Mouse (Mus musculus): ENCODE data around the gene Gm14214. TPM values are rescaled to one million over a fixed set of nuclear protein-coding genes. Genes with fewer than 3 reads are reported as not detected.

Gm14214 gene
- total and polyA plus RNA-seq, 3 experiments, result not detected

DNA sequence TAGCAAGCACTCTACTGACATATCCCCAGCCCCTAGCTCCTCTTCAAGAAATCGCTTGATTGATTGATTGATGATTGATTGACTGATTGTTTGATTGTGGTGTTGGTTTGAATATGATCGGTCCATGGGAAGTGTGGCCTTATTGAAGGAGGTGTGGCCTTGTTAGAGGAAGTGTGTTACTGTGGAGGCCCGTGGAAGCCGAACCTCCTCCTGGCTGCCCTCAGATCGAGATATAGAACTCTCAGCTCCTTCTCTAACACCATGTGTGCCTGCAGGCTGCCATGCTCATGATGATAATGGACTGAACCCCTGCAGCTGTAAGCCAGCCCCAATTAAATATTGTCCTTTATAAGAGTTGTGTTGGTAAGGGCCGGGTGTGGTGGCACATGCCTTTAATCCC, 2.8 kb downstream of the Gm14214 start:
- Histone ChIP-seq H3K36me3 (replicated peaks) (no peaks in the 10 kb centered on the region), H3K9me3 (replicated peaks) (no peaks in the 10 kb centered on the region), H3K4me1 (ENCODE audit: insufficient read depth, low read depth, low read length) (peaks cover 30% of the 10 kb centered on the region), H3K4me3 (ENCODE audit: low read depth, low read length) (no peak overlapping the region), H3K27me3 (ENCODE audit: insufficient read depth, low read length) (peaks cover 10% of the 10 kb centered on the region; the same call in 1 of the 2 replicates)
- TF ChIP-seq CTCF (IDR thresholded peaks at IDR 0.05; ENCODE audit: low read depth, low read length) (no peak), GATA1 (IDR thresholded peaks at IDR 0.05; ENCODE audit: borderline replicate concordance, low read length) (no peak), POLR2AphosphoS5 (IDR thresholded peaks at IDR 0.05; ENCODE audit: insufficient replicate concordance, low read depth, low read length) (no peak), TAL1 (conservative IDR thresholded peaks at IDR 0.05; ENCODE audit: low read depth, low read length) (no peak), GATA2 (IDR thresholded peaks at IDR 0.05; ENCODE audit: borderline replicate concordance, low read depth, low read length) (no peak)
- no peak for ATAC-seq (ENCODE audit: extremely low read depth, insufficient number of reproducible peaks, low FRiP score, poor library complexity, severe bottlenecking)
- DNase-seq (ENCODE audit: low spot score), result no peak

DNA sequence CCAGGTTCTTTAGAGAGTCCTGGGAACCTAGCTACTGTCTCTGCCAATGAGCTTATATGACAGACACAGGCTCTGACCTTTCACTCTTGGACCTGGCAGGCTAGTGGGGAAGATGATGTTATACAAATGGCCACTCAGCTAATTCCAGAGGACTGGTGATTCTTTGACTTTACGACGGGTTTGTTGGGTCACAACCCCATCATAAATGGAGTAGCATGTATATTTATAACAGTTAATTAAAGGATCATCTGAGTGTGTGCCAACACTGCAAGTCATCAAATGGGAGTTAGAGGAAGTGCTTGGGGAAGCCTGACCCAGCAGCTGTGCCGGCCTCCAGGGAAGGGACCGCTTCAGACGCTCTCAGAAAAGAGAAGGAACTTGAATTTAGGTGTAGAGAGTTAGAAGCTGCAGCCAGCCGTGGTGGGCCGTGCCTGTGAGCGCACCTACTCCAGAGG, 4.2 kb downstream of the Gm14214 start:
- ATAC-seq (ENCODE audit: extremely low read depth, insufficient number of reproducible peaks, low FRiP score, poor library complexity, severe bottlenecking), result no peak
- Histone ChIP-seq H3K27me3 (ENCODE audit: insufficient read depth, low read length) (peaks cover 20% of the 10 kb centered on the region; the same call in 1 of the 2 replicates), H3K4me3 (ENCODE audit: low read depth, low read length) (no peak overlapping the region), H3K4me1 (ENCODE audit: insufficient read depth, low read depth, low read length) (peaks cover 30% of the 10 kb centered on the region), H3K9me3 (replicated peaks) (no peaks in the 10 kb centered on the region), H3K36me3 (replicated peaks) (no peaks in the 10 kb centered on the region)
- DNase-seq (ENCODE audit: low spot score), result no peak
- no peak for TF ChIP-seq POLR2AphosphoS5 (IDR thresholded peaks at IDR 0.05; ENCODE audit: insufficient replicate concordance, low read depth, low read length)
- TF ChIP-seq CTCF (IDR thresholded peaks at IDR 0.05; ENCODE audit: low read depth, low read length), result no peak
- no peak for TF ChIP-seq TAL1 (conservative IDR thresholded peaks at IDR 0.05; ENCODE audit: low read depth, low read length)
- TF ChIP-seq GATA1 (IDR thresholded peaks at IDR 0.05; ENCODE audit: borderline replicate concordance, low read length), result no peak
- no peak for TF ChIP-seq GATA2 (IDR thresholded peaks at IDR 0.05; ENCODE audit: borderline replicate concordance, low read depth, low read length)

- ATAC-seq (ENCODE audit: extremely low read depth, insufficient number of reproducible peaks, low FRiP score, poor library complexity, severe bottlenecking), result no peak
- no peak overlapping the region for H3K4me3 ChIP-seq (ENCODE audit: low read depth, low read length)
- no peak for DNase-seq (ENCODE audit: low spot score)
Observed at GRCm38 (mm10) chr2:154764828-154765497, 4.9 kb downstream of the Gm14214 start.

DNA sequence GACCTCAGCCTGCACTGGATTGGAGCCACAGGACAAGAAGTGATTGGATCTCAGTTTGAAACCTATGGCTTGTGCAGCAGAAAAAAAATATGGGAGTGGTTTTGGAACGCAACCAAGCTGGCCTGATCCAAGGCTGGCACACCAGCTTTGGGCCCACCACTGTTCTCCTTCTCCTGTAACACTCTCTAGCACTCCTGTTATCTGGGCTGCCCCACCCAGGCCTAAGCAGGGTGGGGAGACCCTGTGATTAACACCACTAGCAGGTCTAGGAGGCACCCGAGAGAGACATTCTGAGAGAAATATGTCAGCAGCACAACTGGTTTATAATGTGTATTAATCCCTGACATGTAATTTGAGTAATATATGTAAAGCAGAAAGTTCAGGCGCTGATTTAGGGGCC, 6.6 kb downstream of the Gm14214 start:
- H3K4me3 ChIP-seq (ENCODE audit: low read depth, low read length), result no peak overlapping the region
- no peaks in the 10 kb centered on the region for H3K9me3 ChIP-seq (replicated peaks)
- TF ChIP-seq POLR2AphosphoS5 (IDR thresholded peaks at IDR 0.05; ENCODE audit: insufficient replicate concordance, low read depth, low read length), result no peak
- no peak for TF ChIP-seq TAL1 (conservative IDR thresholded peaks at IDR 0.05; ENCODE audit: low read depth, low read length)
- no peak for TF ChIP-seq CTCF (IDR thresholded peaks at IDR 0.05; ENCODE audit: low read depth, low read length)
- no peak for TF ChIP-seq GATA1 (IDR thresholded peaks at IDR 0.05; ENCODE audit: borderline replicate concordance, low read length)
- no peak for TF ChIP-seq GATA2 (IDR thresholded peaks at IDR 0.05; ENCODE audit: borderline replicate concordance, low read depth, low read length)
- H3K36me3 ChIP-seq (replicated peaks), result no peaks in the 10 kb centered on the region
- peaks cover 23% of the 10 kb centered on the region for H3K4me1 ChIP-seq (ENCODE audit: insufficient read depth, low read depth, low read length)
- no peak for DNase-seq (ENCODE audit: low spot score)
- ATAC-seq (ENCODE audit: extremely low read depth, insufficient number of reproducible peaks, low FRiP score, poor library complexity, severe bottlenecking), result no peak
- H3K27me3 ChIP-seq (ENCODE audit: insufficient read depth, low read length), result peaks cover 30% of the 10 kb centered on the region; the same call in 1 of the 2 replicates

More at GRCm38 (mm10) chr2:154764828-154765497, 4.9 kb downstream of the Gm14214 start:
- Histone ChIP-seq H3K27me3 (ENCODE audit: insufficient read depth, low read length) (peaks cover 24% of the 10 kb centered on the region; the same call in 1 of the 2 replicates), H3K9me3 (replicated peaks) (no peaks in the 10 kb centered on the region), H3K4me1 (ENCODE audit: insufficient read depth, low read depth, low read length) (peaks cover 30% of the 10 kb centered on the region), H3K36me3 (replicated peaks) (no peaks in the 10 kb centered on the region)
- TF ChIP-seq TAL1 (conservative IDR thresholded peaks at IDR 0.05; ENCODE audit: low read depth, low read length), result no peak

- peaks cover 28% of the 10 kb centered on the region; the same call in 1 of the 2 replicates for H3K27me3 ChIP-seq (ENCODE audit: insufficient read depth, low read length)
- H3K4me3 ChIP-seq (ENCODE audit: low read depth, low read length), result no peak overlapping the region
Observed at GRCm38 (mm10) chr2:154758454-154758853, 11.4 kb downstream of the Gm14214 start.

GRCm38 (mm10) chr2:154757691-154758090, 12.1 kb downstream of the Gm14214 start:
- Histone ChIP-seq H3K27me3 (ENCODE audit: insufficient read depth, low read length) (peaks cover 27% of the 10 kb centered on the region; the same call in 1 of the 2 replicates), H3K9me3 (replicated peaks) (no peaks in the 10 kb centered on the region), H3K4me1 (ENCODE audit: insufficient read depth, low read depth, low read length) (peaks cover 3% of the 10 kb centered on the region; the same call in 1 of the 2 replicates), H3K36me3 (replicated peaks) (no peaks in the 10 kb centered on the region), H3K4me3 (ENCODE audit: low read depth, low read length) (no peak overlapping the region)
- DNase-seq (ENCODE audit: low spot score), result no peak
- TF ChIP-seq GATA1 (IDR thresholded peaks at IDR 0.05; ENCODE audit: borderline replicate concordance, low read length) (no peak), CTCF (IDR thresholded peaks at IDR 0.05; ENCODE audit: low read depth, low read length) (no peak), POLR2AphosphoS5 (IDR thresholded peaks at IDR 0.05; ENCODE audit: insufficient replicate concordance, low read depth, low read length) (no peak), GATA2 (IDR thresholded peaks at IDR 0.05; ENCODE audit: borderline replicate concordance, low read depth, low read length) (no peak), TAL1 (conservative IDR thresholded peaks at IDR 0.05; ENCODE audit: low read depth, low read length) (no peak)
- no peak for ATAC-seq (ENCODE audit: extremely low read depth, insufficient number of reproducible peaks, low FRiP score, poor library complexity, severe bottlenecking)

More at GRCm38 (mm10) chr2:154758454-154758853, 11.4 kb downstream of the Gm14214 start:
- no peak for ATAC-seq (ENCODE audit: extremely low read depth, insufficient number of reproducible peaks, low FRiP score, poor library complexity, severe bottlenecking)
- Histone ChIP-seq H3K36me3 (replicated peaks) (no peaks in the 10 kb centered on the region), H3K9me3 (replicated peaks) (no peaks in the 10 kb centered on the region), H3K4me1 (ENCODE audit: insufficient read depth, low read depth, low read length) (peaks cover 3% of the 10 kb centered on the region; the same call in 1 of the 2 replicates)
- TF ChIP-seq GATA1 (IDR thresholded peaks at IDR 0.05; ENCODE audit: borderline replicate concordance, low read length) (no peak), GATA2 (IDR thresholded peaks at IDR 0.05; ENCODE audit: borderline replicate concordance, low read depth, low read length) (no peak), POLR2AphosphoS5 (IDR thresholded peaks at IDR 0.05; ENCODE audit: insufficient replicate concordance, low read depth, low read length) (no peak)
- no peak for DNase-seq (ENCODE audit: low spot score)

Measured in G1E (cell line).